Mouse (Mus musculus) liver, adult 2 months (tissue): Measurements from ENCODE around the gene Dlg5. TPM values are rescaled to one million over a fixed set of nuclear protein-coding genes. Genes with fewer than 3 reads are reported as not detected.

Experiments used
- DNase-seq: peaks from one replicate; pipeline ENCODE4 v3.0.0-alpha.2; 2011; ENCODE audit warnings: low read depth, low spot score; ENCODE audit errors: extremely low read depth
- H3K27ac ChIP-seq: fragments of 200-500 bp; replicated peaks from 2 replicates; pipeline ENCODE4 v1.5.1; 2012; ENCODE audit warnings: low read depth, mild to moderate bottlenecking, control low read depth, inconsistent platforms, low read length; ENCODE audit not compliant: insufficient read depth
- H3K27me3 ChIP-seq: fragments of 200-500 bp; 2 replicates; pipeline ENCODE4 v1.6.1; 2012; ENCODE audit warnings: mild to moderate bottlenecking, moderate library complexity, low read length, inconsistent platforms; ENCODE audit not compliant: control insufficient read depth, insufficient read depth
- H3K36me3 ChIP-seq: fragments of 200-500 bp; 2 replicates; pipeline ENCODE4 v1.6.1; 2012; ENCODE audit warnings: low read length, inconsistent platforms; ENCODE audit not compliant: control insufficient read depth, insufficient read depth
- H3K4me1 ChIP-seq: fragments of 200-500 bp; 2 replicates; pipeline ENCODE4 v1.6.1; 2011; ENCODE audit warnings: low read length; ENCODE audit not compliant: control insufficient read depth, insufficient read depth
- H3K4me3 ChIP-seq: fragments of 200-500 bp; 2 replicates; pipeline ENCODE4 v1.5.1; 2011; ENCODE audit warnings: low read depth, mild to moderate bottlenecking, control low read depth, low read length, moderate library complexity; ENCODE audit not compliant: insufficient read depth
- H3K79me2 ChIP-seq: fragments of 200-500 bp; 2 replicates; pipeline ENCODE4 v1.6.1; 2012; ENCODE audit warnings: inconsistent platforms, mild to moderate bottlenecking, low read length, moderate library complexity; ENCODE audit not compliant: control insufficient read depth, insufficient read depth
- H3K9ac ChIP-seq: fragments of 200-500 bp; 2 replicates; pipeline ENCODE4 v1.6.1; 2012; ENCODE audit warnings: low read depth, mild to moderate bottlenecking, control low read depth, inconsistent platforms, low read length
- CTCF ChIP-seq: fragments of 200-500 bp; IDR thresholded peaks from 2 replicates; pipeline ENCODE4 v1.5.1; 2011; ENCODE audit warnings: low read depth, low read length, control low read depth
- POLR2A ChIP-seq: fragments of 200-500 bp; IDR thresholded peaks from 2 replicates; pipeline ENCODE4 v1.6.1; 2011; ENCODE audit warnings: low read length, control low read depth; ENCODE audit not compliant: insufficient read depth; ENCODE audit errors: extremely low read depth
- WGBS: fragments of 180-500 bp; shearing (Covaris S2); methylation state at CpG from one replicate; pipeline ENCODE4 v1.1.7; 2018; 5-methylcytosine and 5-hydroxymethylcytosine counted together
- polyA plus RNA-seq: library from polyadenylated mRNA; depleted of rRNA; stranded (reverse); fragments of >200 nt; gene quantifications from 2 replicates; pipeline ENCODE4 v1.2.3, GENCODE M21; 2012
- total RNA-seq: library from RNA; depleted of rRNA; stranded (reverse); fragments of >200 nt; gene quantifications from 2 replicates; pipeline ENCODE4 v1.2.3, GENCODE M21; 2014

Dlg5 gene
- total and polyA plus RNA-seq, 2 experiments, result 2.4 to 4.0 TPM

- DNase-seq, result no peak
- WGBS, result 76% methylated on average over 5 of the region's 5 CpGs
- H3K79me2 ChIP-seq, result peaks cover 4% of the 10 kb centered on the region; the same call in 1 of the 2 replicates
- H3K27ac ChIP-seq, result no peak overlapping the region
- H3K9ac ChIP-seq, result no peak overlapping the region
- no peaks in the 10 kb centered on the region for H3K27me3 ChIP-seq
- TF ChIP-seq POLR2A (no peak), CTCF (no peak)
- no peak overlapping the region for H3K4me3 ChIP-seq
- peaks cover 5% of the 10 kb centered on the region; the same call in 1 of the 2 replicates for H3K4me1 ChIP-seq
- no peaks in the 10 kb centered on the region for H3K36me3 ChIP-seq
These were observed 32.9 kb downstream of the Dlg5 start for GRCm38 (mm10) chr14:24212861-24213260.

GRCm38 (mm10) chr14:24207360-24207752, 38.4 kb downstream of the Dlg5 start:
- Histone ChIP-seq H3K4me3 (no peak overlapping the region), H3K79me2 (no peaks in the 10 kb centered on the region), H3K4me1 (peaks cover under 1% of the 10 kb centered on the region; the same call in 1 of the 2 replicates), H3K27ac (no peak overlapping the region), H3K9ac (no peak overlapping the region), H3K27me3 (no peaks in the 10 kb centered on the region), H3K36me3 (no peaks in the 10 kb centered on the region)
- no peak for TF ChIP-seq POLR2A
- no peak for TF ChIP-seq CTCF
- no peak for DNase-seq
- WGBS, result 83% methylated on average over 13 of the region's 13 CpGs

GRCm38 (mm10) chr14:24206736-24207359, 38.9 kb downstream of the Dlg5 start:
- Histone ChIP-seq H3K79me2 (no peaks in the 10 kb centered on the region), H3K4me1 (peaks cover 2% of the 10 kb centered on the region; the same call in 1 of the 2 replicates), H3K4me3 (no peak overlapping the region), H3K36me3 (no peaks in the 10 kb centered on the region), H3K9ac (no peak overlapping the region), H3K27ac (no peak overlapping the region), H3K27me3 (no peaks in the 10 kb centered on the region)
- WGBS, result 74% methylated on average over 12 of the region's 12 CpGs
- no peak for TF ChIP-seq POLR2A
- no peak for TF ChIP-seq CTCF
- no peak for DNase-seq

GRCm38 (mm10) chr14:24206314-24206713, 39.4 kb downstream of the Dlg5 start:
- Histone ChIP-seq H3K27me3 (no peaks in the 10 kb centered on the region), H3K27ac (no peak overlapping the region), H3K4me1 (peaks cover 2% of the 10 kb centered on the region; the same call in 1 of the 2 replicates), H3K4me3 (no peak overlapping the region), H3K79me2 (no peaks in the 10 kb centered on the region), H3K36me3 (no peaks in the 10 kb centered on the region), H3K9ac (no peak overlapping the region)
- no peak for DNase-seq
- TF ChIP-seq POLR2A, result no peak
- no peak for TF ChIP-seq CTCF
- 40% methylated on average over 9 of the region's 9 CpGs for WGBS

GRCm38 (mm10) chr14:24205281-24205871, 40.3 kb downstream of the Dlg5 start:
- no peak for DNase-seq
- H3K4me3 ChIP-seq, result no peak overlapping the region
- H3K79me2 ChIP-seq, result no peaks in the 10 kb centered on the region
- H3K4me1 ChIP-seq, result 0 out of 2 replicates have a peak, but pooled peaks cover 2% of the 10 kb centered on the region
- 58% methylated on average over 6 of the region's 6 CpGs for WGBS
- H3K9ac ChIP-seq, result no peak overlapping the region
- no peak for TF ChIP-seq CTCF
- no peak for TF ChIP-seq POLR2A
- no peaks in the 10 kb centered on the region for H3K36me3 ChIP-seq
- no peaks in the 10 kb centered on the region for H3K27me3 ChIP-seq
- no peak overlapping the region for H3K27ac ChIP-seq

- no peak overlapping the region for H3K27ac ChIP-seq
- TF ChIP-seq POLR2A, result no peak
- no peak for TF ChIP-seq CTCF
- H3K4me3 ChIP-seq, result no peak overlapping the region
- no peak for DNase-seq
- whole genome bisulfite sequencing, result 95% methylated on average over 8 of the region's 8 CpGs
- no peaks in the 10 kb centered on the region for H3K79me2 ChIP-seq
- H3K4me1 ChIP-seq, result 0 out of 2 replicates have a peak, but pooled peaks cover 2% of the 10 kb centered on the region
- no peaks in the 10 kb centered on the region for H3K27me3 ChIP-seq
- no peaks in the 10 kb centered on the region for H3K36me3 ChIP-seq
- H3K9ac ChIP-seq, result no peak overlapping the region
These were observed 42.5 kb downstream of the Dlg5 start for GRCm38 (mm10) chr14:24203210-24203609.
